Mouse (Mus musculus) stomach, postnatal 0 days (tissue): Measurements from ENCODE around the gene Tmcc2.

Experiments
- CTCF ChIP-seq: IDR thresholded peaks from 2 replicates; pipeline ENCODE4 v1.5.1; 2016; ENCODE audit warnings: antibody characterized with exemption, low read depth, mild to moderate bottlenecking, moderate library complexity
- EP300 ChIP-seq: optimal IDR thresholded peaks from 2 replicates; pipeline ENCODE3; 2016; ENCODE audit warnings: antibody characterized with exemption

- TF ChIP-seq CTCF (no peak), EP300 (no peak)
Measured at GRCm38 (mm10) chr1:132385266-132385665, 5.8 kb downstream of the Tmcc2 start.
